Mouse (Mus musculus): ENCODE data around the gene Gna11. TPM values are rescaled to one million over a fixed set of nuclear protein-coding genes. Genes with fewer than 3 reads are reported as not detected.
A peak's percentile ranks its signal among the peaks of the same experiment; 100 is the strongest.

Gene Gna11
- polyA plus RNA-seq, 1 experiment from 2014 or later = 88.2 TPM

GRCm38 (mm10) chr10:81497401-81498270 is 47.4 kb downstream of the Gna11 start:
- H3K9me3 ChIP-seq (ENCODE audit: low read depth, low read length) = no peaks in the 10 kb centered on the region
- peaks cover 11% of the 10 kb centered on the region; the same call in 1 of the 2 replicates for H3K4me1 ChIP-seq (ENCODE audit: insufficient read depth)
- TF ChIP-seq CTCF (IDR thresholded peaks at IDR 0.05; ENCODE audit: low read depth) = no peak
- 0 out of 2 replicates have a peak overlapping the region, but pooled peaks have one; percentile 77 for H3K4me3 ChIP-seq (ENCODE audit: low read depth, low read length)
- peaks cover 9% of the 10 kb centered on the region for H3K36me3 ChIP-seq (ENCODE audit: insufficient read depth)
- H3K9ac ChIP-seq = 0 out of 2 replicates have a peak overlapping the region, but pooled peaks have one; percentile 40
- 81% methylated on average over 17 of the region's 17 CpGs for whole genome bisulfite sequencing
- H3K27me3 ChIP-seq (ENCODE audit: insufficient read depth, low read length) = no peaks in the 10 kb centered on the region
- peak overlapping the region; percentile 58 for H3K4me2 ChIP-seq
- no peak overlapping the region for H3K27ac ChIP-seq (ENCODE audit: low read depth)
- DNase-seq (no peak), ATAC-seq (ENCODE audit: insufficient read depth) (no peak)

- H3K4me3 ChIP-seq (ENCODE audit: low read depth, low read length) = peak overlapping the region; percentile 77
- H3K4me2 ChIP-seq = peak overlapping the region; percentile 58
- ATAC-seq (ENCODE audit: insufficient read depth) = no peak
- peaks cover 11% of the 10 kb centered on the region; the same call in 1 of the 2 replicates for H3K4me1 ChIP-seq (ENCODE audit: insufficient read depth)
- TF ChIP-seq CTCF (IDR thresholded peaks at IDR 0.05; ENCODE audit: low read depth) = no peak
- H3K36me3 ChIP-seq (ENCODE audit: insufficient read depth) = peaks cover 16% of the 10 kb centered on the region
- H3K27ac ChIP-seq (ENCODE audit: low read depth) = no peak overlapping the region
- no peak for DNase-seq
- H3K9me3 ChIP-seq (ENCODE audit: low read depth, low read length) = no peaks in the 10 kb centered on the region
- WGBS = 37% methylated on average over 4 of the region's 4 CpGs
- peak overlapping the region; percentile 40; the same call in 1 of the 2 replicates for H3K9ac ChIP-seq
- H3K27me3 ChIP-seq (ENCODE audit: insufficient read depth, low read length) = no peaks in the 10 kb centered on the region
These were observed 48.0 kb downstream of the Gna11 start for GRCm38 (mm10) chr10:81496969-81497368.

GRCm38 (mm10) chr10:81496264-81496901 is 48.6 kb downstream of the Gna11 start, which contains the start of gene Ncln:
TSS of gene Ncln (minus strand) at chr10:81496392.
- Histone ChIP-seq H3K4me3 (ENCODE audit: low read depth, low read length) (peak within 1 kb of the TSS; percentile 77), H3K9me3 (ENCODE audit: low read depth, low read length) (no peaks in the 10 kb centered on the region), H3K9ac (peak within 1 kb of the TSS; percentile 78), H3K27ac (ENCODE audit: low read depth) (peak within 1 kb of the TSS; percentile 30; the same call in 1 of the 2 replicates), H3K4me1 (ENCODE audit: insufficient read depth) (peaks cover 11% of the 10 kb centered on the region; the same call in 1 of the 2 replicates), H3K27me3 (ENCODE audit: insufficient read depth, low read length) (no peaks in the 10 kb centered on the region), H3K4me2 (peak within 1 kb of the TSS; percentile 99), H3K36me3 (ENCODE audit: insufficient read depth) (peaks cover 22% of the 10 kb centered on the region)
- WGBS = under 1% methylated on average over 42 of the region's 45 CpGs
- ATAC-seq (ENCODE audit: insufficient read depth) = peak; percentile 96
- peak; percentile 100 for DNase-seq
- peak; percentile 22; the same call in 1 of the 2 replicates for TF ChIP-seq CTCF (IDR thresholded peaks at IDR 0.05; ENCODE audit: low read depth)

GRCm38 (mm10) chr10:81495616-81496263 is 49.2 kb downstream of the Gna11 start:
- Histone ChIP-seq H3K36me3 (ENCODE audit: insufficient read depth) (peaks cover 28% of the 10 kb centered on the region), H3K9me3 (ENCODE audit: low read depth, low read length) (no peaks in the 10 kb centered on the region), H3K27me3 (ENCODE audit: insufficient read depth, low read length) (no peaks in the 10 kb centered on the region), H3K4me3 (ENCODE audit: low read depth, low read length) (peak overlapping the region; percentile 77), H3K4me1 (ENCODE audit: insufficient read depth) (peaks cover 11% of the 10 kb centered on the region; the same call in 1 of the 2 replicates), H3K9ac (peak overlapping the region; percentile 78), H3K27ac (ENCODE audit: low read depth) (peak overlapping the region; percentile 22; the same call in 1 of the 2 replicates), H3K4me2 (peak overlapping the region; percentile 99)
- 1% methylated on average over 41 of the region's 41 CpGs for WGBS
- DNase-seq (no peak), ATAC-seq (ENCODE audit: insufficient read depth) (peak; percentile 28)
- TF ChIP-seq CTCF (IDR thresholded peaks at IDR 0.05; ENCODE audit: low read depth) = no peak

GRCm38 (mm10) chr10:81495151-81495550 is 49.8 kb downstream of the Gna11 start:
- Histone ChIP-seq H3K9ac (peak overlapping the region; percentile 78), H3K4me3 (ENCODE audit: low read depth, low read length) (peak overlapping the region; percentile 77), H3K4me1 (ENCODE audit: insufficient read depth) (peaks cover 11% of the 10 kb centered on the region; the same call in 1 of the 2 replicates), H3K9me3 (ENCODE audit: low read depth, low read length) (no peaks in the 10 kb centered on the region), H3K36me3 (ENCODE audit: insufficient read depth) (peaks cover 34% of the 10 kb centered on the region), H3K27ac (ENCODE audit: low read depth) (no peak overlapping the region), H3K27me3 (ENCODE audit: insufficient read depth, low read length) (no peaks in the 10 kb centered on the region), H3K4me2 (peak overlapping the region; percentile 99)
- DNase-seq (no peak), ATAC-seq (ENCODE audit: insufficient read depth) (no peak)
- no peak for TF ChIP-seq CTCF (IDR thresholded peaks at IDR 0.05; ENCODE audit: low read depth)
- 62% methylated on average over 6 of the region's 6 CpGs for WGBS

- no peaks in the 10 kb centered on the region for H3K9me3 ChIP-seq (ENCODE audit: low read depth, low read length)
- 88% methylated on average over 11 of the region's 11 CpGs for WGBS
- H3K9ac ChIP-seq = peak overlapping the region; percentile 78
- no peak for TF ChIP-seq CTCF (IDR thresholded peaks at IDR 0.05; ENCODE audit: low read depth)
- peak overlapping the region; percentile 99 for H3K4me2 ChIP-seq
- H3K27me3 ChIP-seq (ENCODE audit: insufficient read depth, low read length) = no peaks in the 10 kb centered on the region
- H3K4me1 ChIP-seq (ENCODE audit: insufficient read depth) = peaks cover 11% of the 10 kb centered on the region; the same call in 1 of the 2 replicates
- peaks cover 40% of the 10 kb centered on the region for H3K36me3 ChIP-seq (ENCODE audit: insufficient read depth)
- peak overlapping the region; percentile 77 for H3K4me3 ChIP-seq (ENCODE audit: low read depth, low read length)
- H3K27ac ChIP-seq (ENCODE audit: low read depth) = no peak overlapping the region
- ATAC-seq (ENCODE audit: insufficient read depth) = no peak
- DNase-seq = no peak
These were observed 50.5 kb downstream of the Gna11 start for GRCm38 (mm10) chr10:81494260-81495041.
